Mouse (Mus musculus) lung, embryonic 14.5 days (tissue): Measurements from ENCODE around the gene Ccdc8. TPM values are rescaled to one million over a fixed set of nuclear protein-coding genes. Genes with fewer than 3 reads are reported as not detected.

Experiments
- ATAC-seq: fragments of 200-750 bp; cut with Nextera tagmentation; 2 replicates; pipeline ENCODE4 v1.8.0; 2017; ENCODE audit warnings: mild to moderate bottlenecking, moderate TSS enrichment, moderate library complexity; ENCODE audit not compliant: insufficient read depth
- DNase-seq: peaks from one replicate; pipeline ENCODE4 v3.0.0-alpha.2; 2015
- H3K27ac ChIP-seq: fragments of 300-500 bp; sonication (generic); 2 replicates; pipeline ENCODE4 v1.5.1; 2014; ENCODE audit warnings: low read depth, mild to moderate bottlenecking, moderate library complexity
- H3K27me3 ChIP-seq: fragments of 300-500 bp; sonication (generic); 2 replicates; pipeline ENCODE4 v1.6.1; 2014; ENCODE audit warnings: low read length, control low read depth; ENCODE audit not compliant: insufficient read depth
- H3K36me3 ChIP-seq: fragments of 300-500 bp; sonication (generic); 2 replicates; pipeline ENCODE4 v1.6.1; 2014; ENCODE audit warnings: control low read depth; ENCODE audit not compliant: insufficient read depth
- H3K4me1 ChIP-seq: fragments of 300-500 bp; sonication (generic); 2 replicates; pipeline ENCODE4 v1.6.1; 2014; ENCODE audit warnings: antibody characterized with exemption, control low read depth; ENCODE audit not compliant: insufficient read depth
- H3K4me2 ChIP-seq: fragments of 300-500 bp; sonication (generic); 2 replicates; pipeline ENCODE4 v1.6.1; 2014; ENCODE audit warnings: mild to moderate bottlenecking
- H3K4me3 ChIP-seq: fragments of 300-500 bp; sonication (generic); 2 replicates; pipeline ENCODE4 v1.5.1; 2014; ENCODE audit warnings: low read depth, low read length
- H3K9ac ChIP-seq: fragments of 300-500 bp; sonication (generic); 2 replicates; pipeline ENCODE4 v1.6.1; 2014
- H3K9me3 ChIP-seq: fragments of 300-500 bp; sonication (generic); 2 replicates; pipeline ENCODE4 v1.6.1; 2016; ENCODE audit warnings: low read depth, low read length, control low read depth
- CTCF ChIP-seq: IDR thresholded peaks from 2 replicates; pipeline ENCODE4 v1.5.1; 2016; ENCODE audit warnings: antibody characterized with exemption, low read depth
- WGBS: fragments of 180-500 bp; shearing (Covaris S2); extraction: QIAGEN DNeasy Blood & Tissue Kit; methylation state at CpG from one replicate; pipeline ENCODE4 v1.1.7; 2014; 5-methylcytosine and 5-hydroxymethylcytosine counted together
- polyA plus RNA-seq: library from polyadenylated mRNA; unstranded; fragments of >200 nt; fragmentation: Nextera tagmentation; extraction: Ambion mirVana; gene quantifications from 2 replicates; pipeline ENCODE4 v1.2.1, GENCODE M21; 2014

The Ccdc8 gene
- polyA plus RNA-seq, 1 experiment from 2014 or later: 29.2 TPM

DNA sequence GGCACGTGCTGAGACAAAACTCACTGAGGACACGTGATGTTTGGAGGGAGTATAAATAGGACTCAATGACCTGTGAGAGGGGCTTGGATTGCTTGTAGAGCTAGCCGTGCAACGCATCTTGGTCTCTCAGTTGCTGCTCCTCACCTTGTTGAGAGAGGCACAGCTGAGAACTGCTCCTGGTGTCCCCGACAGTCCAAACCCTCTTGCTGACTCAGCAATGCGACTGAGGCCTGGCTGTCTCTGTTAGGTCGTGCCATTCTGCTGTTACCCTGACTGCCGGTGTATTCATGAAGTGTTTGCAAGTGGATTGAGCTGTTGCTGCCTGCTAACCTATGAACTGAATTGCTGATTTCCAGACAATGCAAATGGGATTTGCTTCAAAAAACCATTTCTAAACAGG is 16.2 kb upstream of the Ccdc8 start:
- H3K27ac ChIP-seq: no peak overlapping the region
- WGBS: 47% methylated on average over 8 of the region's 8 CpGs
- H3K9ac ChIP-seq: no peak overlapping the region; the same call in 1 of the 2 replicates
- no peaks in the 10 kb centered on the region for H3K36me3 ChIP-seq
- no peak overlapping the region for H3K4me3 ChIP-seq
- ATAC-seq: no peak
- H3K4me1 ChIP-seq: no peaks in the 10 kb centered on the region
- DNase-seq: no peak
- H3K4me2 ChIP-seq: no peak overlapping the region
- no peaks in the 10 kb centered on the region for H3K9me3 ChIP-seq
- no peaks in the 10 kb centered on the region for H3K27me3 ChIP-seq
- no peak for TF ChIP-seq CTCF

DNA sequence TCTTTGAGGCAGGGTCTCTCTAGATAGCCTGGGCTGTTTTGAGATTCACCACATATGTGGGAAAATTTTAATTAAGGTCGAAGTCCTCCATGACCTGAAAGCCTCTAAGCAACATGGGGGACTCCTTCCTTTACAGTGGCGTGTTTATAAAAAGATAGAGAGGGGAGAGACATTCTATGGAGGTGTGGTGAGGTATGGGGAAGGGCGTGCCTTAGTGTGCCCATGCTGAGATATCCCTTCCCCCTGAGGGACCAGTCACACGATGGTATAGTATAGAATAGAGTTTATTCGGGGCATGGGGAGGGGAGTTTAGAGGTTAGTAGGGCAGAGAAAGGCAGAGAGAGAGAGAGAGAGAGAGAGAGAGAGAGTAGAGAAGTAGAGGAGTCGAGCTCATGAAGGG is 14.3 kb upstream of the Ccdc8 start:
- H3K9me3 ChIP-seq: no peaks in the 10 kb centered on the region
- no peaks in the 10 kb centered on the region for H3K36me3 ChIP-seq
- H3K4me3 ChIP-seq: no peak overlapping the region
- peaks cover 3% of the 10 kb centered on the region; the same call in 1 of the 2 replicates for H3K4me1 ChIP-seq
- ATAC-seq: no peak
- TF ChIP-seq CTCF: no peak
- 66% methylated on average over 6 of the region's 6 CpGs for WGBS
- no peak for DNase-seq
- no peak overlapping the region for H3K4me2 ChIP-seq
- no peak overlapping the region for H3K27ac ChIP-seq
- H3K27me3 ChIP-seq: no peaks in the 10 kb centered on the region
- H3K9ac ChIP-seq: no peak overlapping the region

DNA sequence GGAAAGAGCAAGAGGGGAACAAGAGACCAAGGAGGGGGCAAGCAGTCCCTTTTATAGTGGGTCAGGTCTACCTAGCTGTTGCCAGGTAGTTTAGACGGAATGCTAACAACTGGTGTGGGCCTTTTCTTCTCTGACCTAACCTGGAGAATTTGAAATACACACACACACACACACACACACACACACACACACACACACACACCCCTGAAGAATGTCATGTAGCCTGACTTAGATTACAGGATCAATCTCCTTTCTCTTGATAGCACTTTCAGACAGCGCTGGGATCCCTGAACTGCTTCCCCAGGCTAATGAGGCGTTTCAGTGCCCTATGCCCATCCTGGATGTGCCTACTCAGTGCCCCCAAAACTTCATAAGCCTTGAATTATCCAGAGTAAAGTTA is 13.9 kb upstream of the Ccdc8 start:
- WGBS: 83% methylated on average over 3 of the region's 3 CpGs

DNA sequence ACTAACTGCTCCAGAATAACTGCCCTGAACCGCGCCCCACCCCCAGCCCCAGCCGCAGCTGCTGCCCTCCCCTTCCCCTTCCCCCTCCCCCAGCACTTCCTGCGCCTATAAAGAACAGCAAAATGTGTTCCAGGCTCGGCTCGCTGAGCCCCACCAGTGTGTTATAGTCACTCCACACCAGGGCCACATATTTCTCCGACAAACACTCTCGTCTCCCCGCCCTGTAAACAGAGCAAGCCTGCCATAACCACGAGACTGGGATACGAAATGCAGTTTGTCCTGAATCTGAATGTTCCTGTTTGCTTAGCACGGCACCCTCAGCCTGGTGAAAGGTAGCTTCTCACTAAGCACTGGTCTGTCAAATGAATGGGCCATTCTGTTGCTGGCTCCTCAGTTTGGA is 12.2 kb upstream of the Ccdc8 start:
- Histone ChIP-seq H3K27ac (peak overlapping the region; percentile 56), H3K36me3 (no peaks in the 10 kb centered on the region), H3K9me3 (no peaks in the 10 kb centered on the region), H3K4me3 (peak overlapping the region; percentile 15; the same call in 1 of the 2 replicates), H3K9ac (peak overlapping the region; percentile 40), H3K4me1 (peaks cover 4% of the 10 kb centered on the region; the same call in 1 of the 2 replicates), H3K27me3 (no peaks in the 10 kb centered on the region), H3K4me2 (peak overlapping the region; percentile 53)
- peak; percentile 85 for ATAC-seq
- under 1% methylated on average over 12 of the region's 12 CpGs for WGBS
- DNase-seq: peak; percentile 76
- TF ChIP-seq CTCF: no peak

More for the DNA sequence above, 13.9 kb upstream of the Ccdc8 start:
- TF ChIP-seq CTCF: no peak
- peaks cover 4% of the 10 kb centered on the region; the same call in 1 of the 2 replicates for H3K4me1 ChIP-seq
- no peak overlapping the region for H3K27ac ChIP-seq
- H3K27me3 ChIP-seq: no peaks in the 10 kb centered on the region
- DNase-seq (no peak), ATAC-seq (no peak)
- no peak overlapping the region for H3K9ac ChIP-seq
- H3K4me2 ChIP-seq: no peak overlapping the region
- no peaks in the 10 kb centered on the region for H3K36me3 ChIP-seq
- no peak overlapping the region for H3K4me3 ChIP-seq
- H3K9me3 ChIP-seq: no peaks in the 10 kb centered on the region

DNA sequence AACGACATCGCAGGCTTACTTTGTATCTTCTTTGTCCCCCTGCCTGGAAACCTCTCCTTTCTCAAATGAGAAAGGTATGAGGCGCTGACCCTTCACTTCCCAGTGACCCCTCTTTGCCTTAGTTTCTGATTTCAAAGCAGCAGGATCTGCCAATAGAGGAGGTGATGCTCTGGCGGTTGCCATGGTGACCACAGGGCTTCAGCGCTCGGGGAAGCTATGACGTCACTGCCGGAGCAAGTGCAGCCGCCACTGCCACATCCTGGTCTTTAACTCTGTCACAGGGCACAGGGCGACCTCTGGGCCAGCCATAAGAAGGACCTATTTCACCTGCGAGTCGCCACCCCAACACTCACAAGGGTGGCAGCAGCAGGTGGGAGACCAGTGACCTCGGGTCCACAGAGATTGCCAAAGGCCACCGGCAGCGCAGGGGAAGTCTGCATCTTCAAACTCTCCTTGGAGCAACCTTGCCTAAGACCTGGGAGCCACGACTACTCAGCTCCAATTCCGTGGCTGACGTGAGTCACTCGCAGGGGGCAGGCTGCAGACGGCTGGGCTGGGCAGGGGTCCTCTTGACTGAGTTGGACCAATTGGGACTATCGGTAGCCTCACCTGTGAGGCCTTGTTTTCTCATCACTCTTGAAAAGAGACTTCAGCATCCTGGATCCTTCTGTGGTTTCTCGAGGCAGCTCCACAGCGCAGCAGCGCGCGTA is 9.5 kb upstream of the Ccdc8 start, which contains the start of gene Gm42372:
Gm42372 (plus strand) TSS at position 228 of the 710 bp plus-strand sequence.
- Histone ChIP-seq H3K9ac (no peak within 1 kb of the TSS), H3K27ac (no peak within 1 kb of the TSS), H3K4me3 (no peak within 1 kb of the TSS), H3K4me1 (peaks cover 9% of the 10 kb centered on the region; the same call in 1 of the 2 replicates), H3K4me2 (peak within 1 kb of the TSS; percentile 35; the same call in 1 of the 2 replicates), H3K9me3 (no peaks in the 10 kb centered on the region), H3K27me3 (no peaks in the 10 kb centered on the region), H3K36me3 (no peaks in the 10 kb centered on the region)
- ATAC-seq (no peak), DNase-seq (peak; percentile 72)
- no peak for TF ChIP-seq CTCF
- 23% methylated on average over 26 of the region's 26 CpGs for WGBS

DNA sequence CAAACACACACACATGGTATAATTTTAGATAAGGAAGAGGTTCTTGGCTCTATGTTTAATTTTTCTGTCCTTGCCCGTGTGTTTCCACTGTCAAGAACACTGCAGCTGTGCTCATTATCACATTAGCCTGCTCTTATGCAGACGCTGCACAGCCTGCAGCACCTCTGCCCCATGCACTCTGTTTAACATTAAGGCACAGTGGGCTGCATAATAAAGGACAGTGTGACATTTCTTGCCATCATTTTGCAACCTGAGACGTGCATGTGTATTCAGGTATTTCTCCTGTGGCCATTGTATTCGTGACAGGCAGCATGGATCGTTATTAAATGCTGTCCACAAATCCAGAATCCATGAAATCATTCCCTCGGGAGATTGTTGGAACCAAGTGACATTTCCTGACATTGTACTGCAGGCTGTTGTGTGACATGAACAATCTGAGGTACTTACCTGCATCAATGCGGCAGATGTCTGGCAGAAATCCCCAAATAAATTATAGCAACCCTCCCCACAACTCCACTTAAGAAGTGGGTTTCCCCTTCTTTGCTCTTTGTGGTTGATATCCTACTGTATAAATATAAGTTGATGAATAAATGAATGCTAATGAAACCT is 4.9 kb upstream of the Ccdc8 start:
- no peak for TF ChIP-seq CTCF
- no peak overlapping the region for H3K27ac ChIP-seq
- no peaks in the 10 kb centered on the region for H3K9me3 ChIP-seq
- H3K4me2 ChIP-seq: no peak overlapping the region
- DNase-seq (peak; percentile 13), ATAC-seq (no peak)
- no peaks in the 10 kb centered on the region for H3K36me3 ChIP-seq
- 34% methylated on average over 7 of the region's 7 CpGs for WGBS
- no peak overlapping the region for H3K4me3 ChIP-seq
- H3K27me3 ChIP-seq: no peaks in the 10 kb centered on the region
- peaks cover 22% of the 10 kb centered on the region for H3K4me1 ChIP-seq
- no peak overlapping the region for H3K9ac ChIP-seq

DNA sequence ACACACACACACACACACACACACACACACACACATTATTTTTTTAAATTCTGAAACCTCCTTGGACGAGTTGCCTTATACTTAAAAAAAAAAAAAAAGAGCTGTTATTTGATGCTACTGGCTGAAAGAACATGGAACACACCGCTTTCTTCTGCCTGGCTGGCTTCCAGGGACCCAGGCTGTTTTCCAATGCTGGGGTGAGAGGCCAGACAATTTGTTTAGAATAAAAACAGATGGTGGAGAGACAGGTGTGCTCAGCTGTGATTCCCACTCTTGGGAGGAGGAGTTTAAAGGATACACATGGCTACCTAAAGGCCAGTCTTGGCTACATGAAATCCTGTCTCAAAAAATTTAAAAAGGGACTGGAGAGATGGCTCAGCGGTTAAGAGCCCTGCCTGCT is 4.1 kb upstream of the Ccdc8 start:
- Histone ChIP-seq H3K4me1 (peaks cover 18% of the 10 kb centered on the region), H3K36me3 (no peaks in the 10 kb centered on the region), H3K27ac (no peak overlapping the region), H3K9ac (no peak overlapping the region), H3K4me3 (no peak overlapping the region), H3K27me3 (no peaks in the 10 kb centered on the region), H3K9me3 (no peaks in the 10 kb centered on the region), H3K4me2 (no peak overlapping the region)
- TF ChIP-seq CTCF: no peak
- peak; percentile 90 for DNase-seq
- ATAC-seq: peak; percentile 14
- 29% methylated on average over 3 of the region's 3 CpGs for WGBS
